15 mouse cellular contexts compared by ENCODE assay signal in the genomic region with DNA sequence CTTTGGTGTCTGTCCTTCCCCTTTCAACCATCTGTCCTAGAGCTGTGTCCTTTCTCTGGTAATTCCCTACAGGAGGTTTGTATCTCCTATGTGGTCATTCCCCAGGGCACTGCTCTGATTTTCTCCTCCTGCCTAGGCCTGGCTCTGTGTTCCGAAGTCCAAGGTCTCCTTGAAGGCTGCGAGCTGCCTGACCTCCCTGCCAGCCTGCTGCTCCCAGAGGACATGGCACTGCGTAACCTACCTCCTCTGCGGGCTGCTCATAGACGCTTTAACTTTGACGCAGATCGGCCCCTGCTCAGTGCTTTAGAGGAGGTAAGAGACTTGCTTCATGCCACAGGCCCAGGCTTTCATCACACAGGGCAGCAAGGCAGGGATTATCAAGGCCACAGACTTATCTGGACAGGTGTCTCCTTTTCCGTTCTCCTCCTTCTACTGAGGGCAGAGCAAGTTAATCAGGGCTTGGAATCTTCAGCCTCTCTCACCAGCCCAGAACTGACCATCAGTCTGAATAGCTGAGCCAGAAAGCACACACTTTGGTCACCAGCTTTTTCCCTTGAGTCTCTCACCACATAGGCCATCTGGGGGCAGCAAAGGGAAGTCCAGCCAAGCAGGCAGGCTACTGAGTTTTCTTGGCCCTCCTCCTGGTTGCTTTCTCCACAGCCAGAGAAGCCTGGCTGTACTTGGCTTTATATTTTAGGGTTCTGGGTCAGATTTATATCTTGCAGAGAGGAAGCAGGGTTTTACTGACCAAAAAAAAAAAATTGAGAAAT. TPM values are rescaled to one million over a fixed set of nuclear protein-coding genes. Genes with fewer than 3 reads are reported as not detected.
DNase-seq lines count a peak whose midpoint lies in the region; ATAC-seq and TF ChIP-seq lines count a peak whose summit lies in the region.
"Had no signal": no experiment of that assay in that cellular context is flagged by ENCODE, and none has a peak within 500 bp of the region (broad histone marks: within the 10 kb centered on the region; RNA-seq: fewer than 3 reads in every experiment).

No protein-coding gene starts in this region.

- no peaks in the 10 kb centered on the region for H3K27me3 ChIP-seq in liver, embryonic 14.5 days (ENCODE audit: control insufficient read depth, insufficient read depth, low read length)
- H3K27me3 ChIP-seq: heart, embryonic 15.5 days had no signal

- H3K27ac ChIP-seq in liver, embryonic 14.5 days, result no peak overlapping the region
- H3K27ac ChIP-seq in brown adipose tissue, adult 24 weeks (replicated peaks; ENCODE audit: low read depth, low read length), result peak overlapping the region; percentile 96
- H3K27ac ChIP-seq: heart, embryonic 15.5 days had no signal

- no peak overlapping the region for H3K9ac ChIP-seq in liver, embryonic 14.5 days (replicated peaks)
- H3K9ac ChIP-seq: heart, embryonic 15.5 days had no signal

- TF ChIP-seq EP300 in liver, embryonic 14.5 days (IDR thresholded peaks at IDR 0.05; ENCODE audit: low read depth), result no peak

- peaks cover 97% of the 10 kb centered on the region for H3K36me3 ChIP-seq in liver, embryonic 14.5 days (replicated peaks; ENCODE audit: control insufficient read depth, insufficient read depth, low read depth)

- peak; percentile 21 for DNase-seq in gastrocnemius, postnatal 25 days
- DNase-seq in gastrocnemius, postnatal 4 days (ENCODE audit: low spot score in 2 of 2), result no peak
- DNase-seq in liver, embryonic 14.5 days (ENCODE audit: low read depth in 3 of 3, low spot score in 3 of 3), result no peak
- no peak for DNase-seq in liver
- peak; percentile 42 for DNase-seq in NIH3T3 (ENCODE audit: low read depth)
- no peak for DNase-seq in frontal cortex, postnatal 10 days (ENCODE audit: low spot score in 2 of 2)
- no peak for DNase-seq in Muller cell, postnatal 12 days (ENCODE audit: inconsistent ontology term)
- DNase-seq: midbrain, embryonic 14.5 days; thymus, postnatal 14 days had no signal

- peak; percentile 40 for TF ChIP-seq CTCF in liver, embryonic 14.5 days (IDR thresholded peaks at IDR 0.05; ENCODE audit: low read depth)

- H3K4me1 ChIP-seq in liver, embryonic 14.5 days (replicated peaks; ENCODE audit: control insufficient read depth in 2 of 2, insufficient read depth in 2 of 2, low read length in 1 of 2), result no peaks in the 10 kb centered on the region
- peaks cover 9% of the 10 kb centered on the region for H3K4me1 ChIP-seq in brown adipose tissue, adult 24 weeks (ENCODE audit: control insufficient read depth, insufficient read depth, insufficient read length, low read length)

- WGBS in liver, embryonic 14.5 days (ENCODE audit: insufficient replicate concordance), result 91% methylated on average over 8 of the region's 8 CpGs

- H3K4me2 ChIP-seq in liver, embryonic 14.5 days (ENCODE audit: low read depth), result no peak overlapping the region
- H3K4me2 ChIP-seq: heart, embryonic 15.5 days had no signal

- no peak overlapping the region for H3K4me3 ChIP-seq in liver, embryonic 14.5 days (ENCODE audit: insufficient read depth in 1 of 2, low read depth in 2 of 2, low read length in 2 of 2)
- H3K4me3 ChIP-seq in brown adipose tissue, adult 24 weeks (ENCODE audit: insufficient read depth, low read depth, low read length), result no peak overlapping the region
- H3K4me3 ChIP-seq: heart, embryonic 15.5 days had no signal

- no peaks in the 10 kb centered on the region for H3K9me3 ChIP-seq in liver, embryonic 14.5 days (ENCODE audit: control insufficient read depth, low read length)
- H3K9me3 ChIP-seq: heart, embryonic 15.5 days had no signal

- ATAC-seq in liver, embryonic 14.5 days (ENCODE audit: insufficient read depth), result no peak
- ATAC-seq: forebrain, embryonic 16.5 days; lung, postnatal 0 days had no signal

RNA-seq across cellular contexts. Expression of gene Paqr6, which starts 9.8 kb away (rescaled TPM):
- total RNA-seq in gastrocnemius, postnatal 25 days (2021), result 1 to 10 TPM in 1 of 2 experiments, under 1 TPM in 1; 0.51 to 1.1 TPM
- total RNA-seq in gastrocnemius, postnatal 4 days (2021), result 1 to 10 TPM; 1.6 to 1.8 TPM
- 7.8 and 8.7 TPM in 2 replicates for polyA plus RNA-seq in liver, embryonic 14.5 days (2012; rRNA removed)
- 4.1 and 6.6 TPM in 2 replicates for polyA plus RNA-seq in liver, embryonic 14.5 days (2014; fragmentation: Nextera tagmentation; extraction: Ambion mirVana)
- 2.1 TPM in 2 replicates for polyA plus RNA-seq in brown adipose tissue, adult 24 weeks (2012; ENCODE audit: insufficient read depth, insufficient read length, missing spikeins)

RNA-seq across cellular contexts. Expression of gene Bglap3, which starts 18.0 kb away (rescaled TPM):
- total RNA-seq in gastrocnemius, postnatal 25 days (2021), result under 1 TPM in 1 of 2 experiments, not detected in 1; 0.54 TPM
- under 1 TPM in 1 of 2 experiments, not detected in 1; 0.27 TPM for total RNA-seq in gastrocnemius, postnatal 4 days (2021)
- 0.27 and 0.38 TPM in 2 replicates for polyA plus RNA-seq in liver, embryonic 14.5 days (2012; rRNA removed)
- polyA plus RNA-seq in liver, embryonic 14.5 days (2014; fragmentation: Nextera tagmentation; extraction: Ambion mirVana), result 0.29 and 0.38 TPM in 2 replicates
- polyA plus RNA-seq in brown adipose tissue, adult 24 weeks (2012; ENCODE audit: insufficient read depth, insufficient read length, missing spikeins), result not detected in 2 replicates
- polyA plus RNA-seq: forebrain, embryonic 16.5 days; heart, embryonic 15.5 days; midbrain, embryonic 14.5 days had no signal

RNA-seq across cellular contexts. Expression of gene Smg5, which starts 18.5 kb away (rescaled TPM):
- total RNA-seq in gastrocnemius, postnatal 25 days (2021), result 10 to 100 TPM; 37.4 to 43.4 TPM
- total RNA-seq in gastrocnemius, postnatal 4 days (2021), result 10 to 100 TPM; 46.1 to 46.4 TPM
- polyA plus RNA-seq in liver, embryonic 14.5 days (2012; rRNA removed), result 33.6 and 36.6 TPM in 2 replicates
- polyA plus RNA-seq in liver, embryonic 14.5 days (2014; fragmentation: Nextera tagmentation; extraction: Ambion mirVana), result 18.8 and 23.7 TPM in 2 replicates
- polyA plus RNA-seq in brown adipose tissue, adult 24 weeks (2012; ENCODE audit: insufficient read depth, insufficient read length, missing spikeins), result 14.2 and 24.1 TPM in 2 replicates

RNA-seq across cellular contexts. Expression of gene Tmem79, which starts 18.6 kb away (rescaled TPM):
- 1 to 10 TPM; 1.7 TPM for total RNA-seq in gastrocnemius, postnatal 25 days (2021)
- total RNA-seq in gastrocnemius, postnatal 4 days (2021), result 1 to 10 TPM; 2.2 to 2.3 TPM
- polyA plus RNA-seq in liver, embryonic 14.5 days (2012; rRNA removed), result 0.70 and 0.92 TPM in 2 replicates
- polyA plus RNA-seq in liver, embryonic 14.5 days (2014; fragmentation: Nextera tagmentation; extraction: Ambion mirVana), result 0.92 and 1.0 TPM in 2 replicates
- 89.9 and 111 TPM in 2 replicates for polyA plus RNA-seq in brown adipose tissue, adult 24 weeks (2012; ENCODE audit: insufficient read depth, insufficient read length, missing spikeins)

RNA-seq across cellular contexts. Expression of gene Bglap2, which starts 23.9 kb away (rescaled TPM):
- total RNA-seq in gastrocnemius, postnatal 25 days (2021), result not detected
- total RNA-seq in gastrocnemius, postnatal 4 days (2021), result not detected
- polyA plus RNA-seq in liver, embryonic 14.5 days (2012; rRNA removed), result not detected in 2 replicates
- polyA plus RNA-seq in liver, embryonic 14.5 days (2014; fragmentation: Nextera tagmentation; extraction: Ambion mirVana), result not detected in 2 replicates
- not detected in 2 replicates for polyA plus RNA-seq in brown adipose tissue, adult 24 weeks (2012; ENCODE audit: insufficient read depth, insufficient read length, missing spikeins)
- total RNA-seq: ES-E14 had no signal
- polyA plus RNA-seq: forebrain, embryonic 16.5 days; heart, embryonic 15.5 days; lung, postnatal 0 days; midbrain, embryonic 14.5 days; spleen, adult 2 months had no signal

Comparison
In these comparisons a context has a peak if more than half of its experiments do, and no peak if none do; other contexts are left out.
1. DNase-seq: peak in gastrocnemius, postnatal 25 days (single experiment) and NIH3T3 (single experiment); none in gastrocnemius, postnatal 4 days (0 of 2), liver, embryonic 14.5 days (0 of 3), liver (single experiment), frontal cortex, postnatal 10 days (0 of 2) and Muller cell, postnatal 12 days (single experiment).